Mouse (Mus musculus) ovary, postnatal 36 days (tissue): Measurements from ENCODE around the gene Vtn.

Source experiments
- DNase-seq: peaks from one replicate; pipeline ENCODE4 v3.0.0; 2022; ENCODE audit warnings: low spot score, mixed read lengths

Gene Vtn

GRCm38 (mm10) chr11:78534516-78534915 is 35.6 kb downstream of the Vtn start:
- DNase-seq, result no peak

DNA sequence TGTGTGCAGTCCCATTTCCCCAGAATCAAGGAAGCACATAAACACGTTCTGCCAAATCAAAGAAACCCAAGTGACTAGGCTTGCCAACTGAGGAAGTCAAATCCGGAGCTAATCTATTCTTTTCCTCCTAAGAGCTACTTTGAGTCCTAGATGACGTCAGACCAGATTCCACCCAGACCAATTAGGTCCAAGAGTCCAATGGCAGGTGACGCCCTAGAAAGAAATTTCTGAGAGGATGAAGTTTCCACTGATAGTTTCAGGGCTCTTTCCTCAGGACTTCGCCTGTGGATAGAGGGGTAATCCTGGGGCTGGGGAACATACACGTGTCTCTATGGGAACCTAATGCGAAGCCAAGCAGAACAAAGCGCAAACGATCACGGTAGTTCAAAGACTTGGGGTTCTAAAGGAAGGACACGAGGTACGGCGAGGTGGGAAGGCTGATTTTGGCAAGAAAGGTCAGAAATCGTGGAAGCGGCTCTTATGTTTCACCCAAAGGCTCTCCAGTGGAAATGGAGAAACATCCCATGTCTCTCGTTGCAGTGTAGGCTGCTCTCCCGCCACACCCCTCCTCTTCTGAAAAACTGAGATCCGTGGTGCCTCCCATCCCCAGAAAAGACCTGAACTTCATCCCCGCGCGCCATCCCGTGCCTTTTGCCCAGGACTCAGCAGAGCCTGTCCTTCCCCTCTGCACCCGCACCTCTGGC is 36.6 kb downstream of the Vtn start:
- no peak for DNase-seq

- DNase-seq, result peak; percentile 93
Observed at GRCm38 (mm10) chr11:78536080-78536689, 37.3 kb downstream of the Vtn start, which contains the start of the genes Tnfaip1 and Ift20. Gene Tnfaip1 (minus strand): TSS chr11:78536332. Gene Ift20 (plus strand): TSS chr11:78536361.

DNA sequence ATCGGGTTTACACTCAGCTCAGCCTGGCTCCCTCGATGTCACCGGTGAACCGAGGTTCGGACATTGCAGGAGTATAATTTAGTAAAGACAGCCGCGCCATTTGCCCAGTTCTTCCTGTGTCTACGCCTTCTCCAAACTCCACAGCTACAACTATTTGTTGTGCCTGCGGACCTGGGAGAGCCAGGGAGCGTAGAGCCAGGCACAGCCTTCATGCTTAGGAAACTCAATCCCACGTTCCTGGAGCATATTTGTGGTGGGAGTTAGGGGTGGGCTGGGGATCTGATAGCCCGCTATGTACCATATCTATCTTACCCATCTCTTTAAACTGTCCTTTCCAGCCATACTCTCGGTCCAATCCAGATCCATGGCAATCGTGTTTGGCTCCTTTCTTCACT is 37.8 kb downstream of the Vtn start:
- DNase-seq, result no peak

GRCm38 (mm10) chr11:78540358-78540757 is 41.5 kb downstream of the Vtn start:
- no peak for DNase-seq

- DNase-seq, result no peak
Observed at GRCm38 (mm10) chr11:78544449-78545111, 45.7 kb downstream of the Vtn start.

DNA sequence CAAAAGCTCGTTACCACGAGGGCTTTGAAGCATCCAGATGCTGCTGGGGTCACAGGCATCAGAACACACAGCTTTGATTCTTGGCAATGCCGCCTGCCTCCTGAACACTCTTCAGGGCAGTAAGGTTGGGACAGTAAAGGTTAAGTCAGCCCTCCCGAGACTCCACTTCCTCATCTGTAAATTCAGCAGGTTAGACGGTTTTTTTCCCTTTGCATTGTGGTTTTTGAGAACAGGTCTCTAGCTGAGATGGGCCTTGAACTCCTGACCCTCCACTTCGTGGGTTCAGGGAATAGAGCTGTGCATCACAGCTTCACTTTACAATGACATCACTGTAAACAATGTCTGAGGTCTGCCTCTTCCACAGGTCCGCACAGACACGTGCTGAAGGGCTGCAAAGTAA is 46.3 kb downstream of the Vtn start:
- no peak for DNase-seq

DNA sequence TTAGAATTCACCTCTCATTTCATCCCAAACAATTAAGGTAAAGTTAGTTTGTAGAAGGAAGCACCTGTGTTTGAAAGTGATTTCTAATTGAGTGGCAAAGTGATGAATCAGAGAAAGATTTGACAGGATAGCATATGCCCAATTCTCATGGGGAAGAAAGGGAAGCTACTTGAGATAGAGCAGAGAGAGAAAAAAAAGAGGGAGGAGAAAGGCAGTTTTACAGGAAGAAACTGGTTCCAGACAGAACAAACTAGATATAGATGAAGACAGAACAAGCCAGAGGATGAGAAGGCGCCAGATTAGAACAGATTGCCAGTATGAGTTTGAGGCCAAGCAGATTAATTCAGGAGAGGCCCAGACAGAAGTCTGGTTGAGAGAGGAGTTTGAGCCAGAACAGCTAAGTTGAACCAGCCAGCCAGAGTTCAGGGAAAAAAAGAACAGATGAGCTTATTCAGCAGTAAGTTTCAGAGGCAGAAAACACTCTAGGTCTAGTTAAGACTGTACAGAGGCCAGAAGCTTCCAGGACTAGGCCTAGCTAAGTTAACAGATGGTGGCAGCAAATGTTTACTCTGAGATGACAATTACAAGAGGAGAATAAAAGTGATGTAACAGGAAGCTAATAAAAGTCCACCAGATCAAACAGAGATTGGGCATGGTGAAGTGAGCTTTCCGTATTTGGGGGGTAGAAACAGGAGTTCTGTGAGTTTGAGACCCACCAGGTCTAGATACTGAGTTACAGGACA is 49.0 kb downstream of the Vtn start:
- DNase-seq, result no peak

- no peak for DNase-seq
Observed at GRCm38 (mm10) chr11:78549491-78549987, 50.6 kb downstream of the Vtn start.

- DNase-seq, result peak; percentile 93
Observed at GRCm38 (mm10) chr11:78550168-78551058, 51.5 kb downstream of the Vtn start, which contains the start of gene Tmem97. Gene Tmem97 (minus strand): TSS chr11:78550777.

GRCm38 (mm10) chr11:78551059-78551398 is 52.1 kb downstream of the Vtn start:
- no peak for DNase-seq
